In genomic region chr9:99853356-99853755, GRCm38 (mm10) we compare ENCODE assay signal across 43 mouse cellular contexts. TPM values are rescaled to one million over a fixed set of nuclear protein-coding genes. Genes with fewer than 3 reads are reported as not detected.
"Had no signal": no experiment of that assay in that cellular context is flagged by ENCODE, and none has a peak within 500 bp of the region (broad histone marks: within the 10 kb centered on the region; RNA-seq: fewer than 3 reads in every experiment).

No protein-coding gene starts in this region.

- H3K27ac ChIP-seq: left cerebral cortex, adult 2 months; limb, embryonic 10.5 days; limb, embryonic 12.5 days; limb, embryonic 13.5 days; limb, embryonic 15.5 days; liver, embryonic 12.5 days; liver, embryonic 13.5 days; liver, embryonic 14.5 days; liver, embryonic 15.5 days; lung, embryonic 15.5 days; macrophage; midbrain, embryonic 10.5 days; midbrain, embryonic 12.5 days; midbrain, embryonic 13.5 days; midbrain, embryonic 15.5 days; neural tube, embryonic 12.5 days had no signal

- ATAC-seq: liver, embryonic 12.5 days; liver, postnatal 0 days; lung, postnatal 0 days; midbrain, embryonic 13.5 days; midbrain, embryonic 15.5 days; midbrain, embryonic 16.5 days had no signal

- H3K4me2 ChIP-seq: limb, embryonic 12.5 days; limb, embryonic 13.5 days; limb, embryonic 15.5 days; liver, embryonic 11.5 days; liver, embryonic 12.5 days; liver, embryonic 13.5 days; liver, embryonic 15.5 days; lung, embryonic 14.5 days; lung, embryonic 15.5 days; midbrain, embryonic 12.5 days; midbrain, embryonic 13.5 days; midbrain, embryonic 15.5 days; neural tube, embryonic 12.5 days had no signal

- H3K4me3 ChIP-seq: left cerebral cortex, adult 2 months; limb, embryonic 10.5 days; limb, embryonic 12.5 days; limb, embryonic 13.5 days; limb, embryonic 15.5 days; liver, embryonic 12.5 days; liver, embryonic 13.5 days; liver, embryonic 15.5 days; lung, embryonic 15.5 days; megakaryocyte, embryonic 14.5 days; midbrain, embryonic 10.5 days; midbrain, embryonic 12.5 days; midbrain, embryonic 13.5 days; midbrain, embryonic 15.5 days; myocyte; neural tube, embryonic 12.5 days had no signal

- H3K9ac ChIP-seq: limb, embryonic 12.5 days; limb, embryonic 13.5 days; limb, embryonic 15.5 days; liver, embryonic 12.5 days; liver, embryonic 13.5 days; liver, embryonic 14.5 days; liver, embryonic 15.5 days; liver, postnatal 0 days; lung, embryonic 14.5 days; lung, embryonic 15.5 days; midbrain, embryonic 12.5 days; midbrain, embryonic 13.5 days; midbrain, embryonic 15.5 days; neural tube, embryonic 12.5 days had no signal

- DNase-seq: left cerebral cortex, postnatal 4 days; liver; liver, embryonic 13.5 days; liver, postnatal 0 days; lung, adult 18-20 months; lung, adult 2 months; lung, embryonic 14.5 days; lung, postnatal 10 days; lung, postnatal 14 days; lung, postnatal 36 days; lung, postnatal 4 days; midbrain, embryonic 14.5 days had no signal

- H3K27me3 ChIP-seq: liver, embryonic 13.5 days; liver, embryonic 15.5 days; lung, embryonic 15.5 days had no signal

- H3K36me3 ChIP-seq: limb, embryonic 10.5 days; limb, embryonic 12.5 days; limb, embryonic 13.5 days; limb, embryonic 15.5 days; liver, embryonic 12.5 days; liver, embryonic 13.5 days; liver, embryonic 15.5 days; lung, embryonic 15.5 days; midbrain, embryonic 10.5 days; midbrain, embryonic 12.5 days; midbrain, embryonic 13.5 days; midbrain, embryonic 15.5 days; neural tube, embryonic 12.5 days had no signal

- H3K9me3 ChIP-seq: limb, embryonic 10.5 days; limb, embryonic 12.5 days; limb, embryonic 13.5 days; limb, embryonic 15.5 days; liver, embryonic 12.5 days; liver, embryonic 13.5 days; liver, embryonic 15.5 days; lung, embryonic 15.5 days; megakaryocyte, embryonic 14.5 days; midbrain, embryonic 10.5 days; midbrain, embryonic 12.5 days; midbrain, embryonic 13.5 days; midbrain, embryonic 15.5 days; neural tube, embryonic 12.5 days had no signal

- H3K4me1 ChIP-seq: limb, embryonic 10.5 days; limb, embryonic 12.5 days; limb, embryonic 13.5 days; limb, embryonic 15.5 days; liver, embryonic 12.5 days; liver, embryonic 13.5 days; liver, embryonic 15.5 days; lung, embryonic 15.5 days; megakaryocyte, embryonic 14.5 days; neural tube, embryonic 12.5 days had no signal

RNA-seq across cellular contexts. Expression of gene Sox14, which starts 22.6 kb away (rescaled TPM):
- total RNA-seq: left cerebral cortex, adult 2 months; left cerebral cortex, postnatal 10 days; left cerebral cortex, postnatal 14 days; left cerebral cortex, postnatal 25 days; left cerebral cortex, postnatal 36 days; left cerebral cortex, postnatal 4 days; liver, adult 2 months; megakaryocyte progenitor cell, adult 5-6 weeks; megakaryocyte, adult 5-6 weeks; megakaryocyte-erythroid progenitor cell, adult 5-6 weeks; monocyte, adult 5-6 weeks had no signal
- polyA plus RNA-seq: limb, embryonic 15.5 days; liver, adult 2 months; liver, embryonic 11.5 days; liver, embryonic 12.5 days; liver, embryonic 13.5 days; liver, embryonic 14.5 days; liver, embryonic 15.5 days; liver, embryonic 16.5 days; liver, postnatal 0 days; lung, adult 2 months; lung, embryonic 15.5 days; lung, embryonic 16.5 days; lung, postnatal 0 days; macrophage; myocyte had no signal
